Mouse (Mus musculus) stomach, adult 2 months (tissue): ENCODE measurements around the gene Psmc3. TPM values are rescaled to one million over a fixed set of nuclear protein-coding genes. Genes with fewer than 3 reads are reported as not detected.

Experiments used
- polyA plus RNA-seq: library from polyadenylated mRNA; depleted of rRNA; stranded (reverse); fragments of >200 nt; gene quantifications from 2 replicates; pipeline ENCODE4 v1.2.3, GENCODE M21; 2012; rRNA removed

The Psmc3 gene
- 20.1 and 21.7 TPM in 2 replicates for polyA plus RNA-seq

GRCm38 (mm10) chr2:91053934-91054382, at the start of gene Psmc3:
Gene Psmc3, plus strand, starts transcription at chr2:91054009.

DNA sequence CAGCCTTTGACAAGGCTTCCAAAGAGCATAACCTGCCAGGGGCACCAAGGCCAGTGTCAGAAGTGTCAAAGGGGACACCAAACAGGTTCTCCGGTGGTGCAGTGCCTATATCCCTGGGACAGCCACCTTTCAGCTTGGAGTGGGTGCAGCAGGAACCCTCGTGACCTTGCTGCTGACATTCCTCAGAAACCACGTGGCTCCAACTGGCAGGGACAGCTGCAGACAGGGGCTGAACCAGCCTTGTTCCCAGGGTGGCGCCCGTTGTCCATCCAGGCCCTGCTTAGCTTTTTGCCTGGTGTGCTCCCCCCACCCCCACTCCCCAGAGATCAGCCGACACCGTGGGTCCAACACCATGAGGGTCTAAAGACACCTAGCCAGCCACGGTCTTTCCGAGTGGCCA, 18.4 kb upstream of the Psmc3 start, which contains the start of gene Rapsn:
Gene Rapsn (plus strand): TSS at position 236 of the 400 bp plus-strand sequence.

GRCm38 (mm10) chr2:91070076-91070800, 16.4 kb downstream of the Psmc3 start, which contains the start of gene Slc39a13:
Gene Slc39a13, minus strand, starts transcription at chr2:91070417.

DNA sequence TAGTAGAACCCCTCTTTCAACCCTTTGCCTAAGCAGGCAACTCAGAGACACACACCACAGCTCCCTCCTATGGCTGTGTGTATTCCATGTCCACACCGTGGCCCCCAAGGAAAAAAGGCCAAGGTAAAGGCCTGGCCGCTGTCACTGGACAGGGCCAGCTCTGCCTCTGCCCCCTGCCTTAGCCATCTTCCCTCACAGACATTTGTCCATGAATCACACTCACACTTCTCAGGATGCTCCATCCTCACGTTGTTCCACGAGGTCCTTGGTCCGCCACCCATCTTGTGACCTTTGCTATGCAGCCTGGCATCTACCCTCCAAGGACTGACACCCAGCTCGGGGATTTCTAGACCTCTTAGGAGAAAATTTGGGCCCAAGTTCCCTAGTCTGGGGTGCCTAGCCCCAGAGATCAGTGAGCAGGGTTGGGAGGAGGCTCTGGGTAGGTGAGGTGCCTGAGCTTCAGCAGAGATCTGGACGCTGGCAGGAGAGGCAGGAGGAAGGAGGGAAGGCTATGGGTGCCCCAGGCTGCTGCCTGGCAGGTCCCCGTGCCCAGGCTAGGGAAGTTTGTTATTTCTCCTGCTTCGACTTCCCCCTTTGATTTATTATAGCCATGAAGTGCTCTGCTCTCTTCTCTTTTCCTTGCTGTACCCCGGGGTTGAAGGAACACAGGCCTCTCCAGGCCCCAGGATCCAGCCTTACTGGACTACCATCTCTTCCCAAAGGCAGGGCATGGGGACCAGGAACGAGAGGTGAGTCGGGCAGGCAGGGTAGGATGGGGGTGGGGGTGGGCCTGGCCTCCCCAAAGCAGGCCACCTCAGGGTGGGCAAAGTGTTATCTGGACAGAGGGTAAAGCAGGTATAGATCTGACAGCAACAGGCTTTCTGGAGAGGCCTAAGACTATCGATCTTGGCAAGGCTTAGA, 28.2 kb downstream of the Psmc3 start, which contains the start of gene Spi1:
Gene Spi1 (plus strand): TSS at position 616 of the 921 bp plus-strand sequence.

Other genes starting within 250 kb of the Psmc3 start
- gene Mtch2, start 206.9 kb upstream of the Psmc3 start, polyA plus RNA-seq, result 10.6 and 13.3 TPM in 2 replicates
- 15.3 and 40.4 TPM in 2 replicates for gene C1qtnf4, start 168.1 kb upstream of the Psmc3 start, polyA plus RNA-seq
- 5.2 and 5.5 TPM in 2 replicates for gene Kbtbd4, start 149.3 kb upstream of the Psmc3 start, polyA plus RNA-seq
- 61.9 and 81.8 TPM in 2 replicates for gene Ndufs3, start 149.2 kb upstream of the Psmc3 start, polyA plus RNA-seq
- gene Celf1, start 113.6 kb upstream of the Psmc3 start, polyA plus RNA-seq, result 10.4 and 11.2 TPM in 2 replicates
- 1.3 and 1.4 TPM in 2 replicates for gene Rapsn, start 18.4 kb upstream of the Psmc3 start, polyA plus RNA-seq
- gene Slc39a13, start 16.4 kb downstream of the Psmc3 start, polyA plus RNA-seq, result 28.1 and 29.9 TPM in 2 replicates
- 9.2 and 13.9 TPM in 2 replicates for gene Spi1, start 28.4 kb downstream of the Psmc3 start, polyA plus RNA-seq
- 0.02 TPM in 1 of 2 replicates, not detected in the other for gene Mybpc3, start 64.1 kb downstream of the Psmc3 start, polyA plus RNA-seq
- gene Madd, start 129.8 kb downstream of the Psmc3 start, polyA plus RNA-seq, result 5.3 and 6.8 TPM in 2 replicates
- gene Nr1h3, start 148.8 kb downstream of the Psmc3 start, polyA plus RNA-seq, result 7.9 and 9.2 TPM in 2 replicates
- 6.9 and 9.8 TPM in 2 replicates for gene Acp2, start 148.9 kb downstream of the Psmc3 start, polyA plus RNA-seq
- 3.2 and 4.9 TPM in 2 replicates for gene Ddb2, start 183.0 kb downstream of the Psmc3 start, polyA plus RNA-seq
- 22.0 and 22.8 TPM in 2 replicates for gene Pacsin3, start 201.9 kb downstream of the Psmc3 start, polyA plus RNA-seq
- gene Arfgap2, start 211.0 kb downstream of the Psmc3 start, polyA plus RNA-seq, result 25.0 and 25.2 TPM in 2 replicates